Mouse (Mus musculus) testis, postnatal 14 days (tissue): ENCODE measurements at regions not wholly inside any gene's neighbourhood (a gene's known extent, or its start where the extent isn't known, plus 50 kb on each side); places are given as distances from the start of the nearest gene placed in this dataset.
"Not testable (repeated sequence)": the region's sequence is repeated elsewhere in the genome, so short reads cannot be mapped to it uniquely, and the experiment has no call there.

Source experiments
- DNase-seq: peaks from one replicate; pipeline ENCODE4 v3.0.0; 2021; ENCODE audit warnings: low spot score

- DNase-seq, result not testable (repeated sequence)
Measured at GRCm38 (mm10) chr12:18327136-18327535, 187.2 kb upstream of the 5730507C01Rik start.

GRCm38 (mm10) chr12:18346692-18347091 is 167.6 kb upstream of the 5730507C01Rik start:
- DNase-seq, result not testable (repeated sequence)

GRCm38 (mm10) chr12:18347122-18347521 is 167.2 kb upstream of the 5730507C01Rik start:
- DNase-seq, result not testable (repeated sequence)

- DNase-seq, result peak; percentile 28
Measured at GRCm38 (mm10) chr12:18387257-18387656, 127.1 kb upstream of the 5730507C01Rik start.

- no peak for DNase-seq
Measured at GRCm38 (mm10) chr12:18387821-18388220, 126.5 kb upstream of the 5730507C01Rik start.
